Mouse (Mus musculus) G1E (cell line): ENCODE data around the gene Tmem35b.

ENCODE experiments used
- CTCF ChIP-seq: IDR thresholded peaks from 2 replicates; pipeline ENCODE4 v1.5.1; 2012; ENCODE audit warnings: low read depth, low read length, inconsistent platforms, mixed read lengths
- GATA1 ChIP-seq: IDR thresholded peaks from 2 replicates; pipeline ENCODE4 v1.6.1; 2012; ENCODE audit warnings: borderline replicate concordance, low read length, inconsistent platforms, mixed read lengths
- POLR2AphosphoS5 ChIP-seq: IDR thresholded peaks from 2 replicates; pipeline ENCODE4 v1.6.1; 2012; ENCODE audit warnings: low read depth, low read length, inconsistent platforms; ENCODE audit not compliant: insufficient replicate concordance
- TAL1 ChIP-seq: conservative IDR thresholded peaks from 2 replicates; pipeline ENCODE4 v1.6.1; 2012; ENCODE audit warnings: low read depth, low read length, inconsistent platforms, mixed read lengths

DNA sequence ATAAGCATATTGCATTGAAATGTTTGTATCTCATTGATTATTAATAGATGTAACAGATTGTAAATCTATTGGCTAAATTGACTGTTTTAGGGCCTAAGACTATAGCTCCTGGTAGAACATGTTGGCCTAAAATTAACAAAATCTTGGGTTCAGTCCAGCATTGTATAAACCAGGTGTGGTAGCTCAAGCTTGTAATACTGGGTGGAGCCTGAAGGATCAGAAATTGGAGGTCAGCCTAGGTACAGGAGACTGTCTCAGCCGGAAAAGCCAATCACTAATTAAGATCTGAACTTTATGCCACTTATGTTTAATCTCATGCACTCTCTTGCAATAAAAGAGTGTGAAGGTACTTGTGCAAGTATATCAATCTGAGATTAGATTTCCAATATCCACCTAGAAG lies 37.7 kb upstream of the Tmem35b start:
- TF ChIP-seq CTCF, result no peak
- no peak for TF ChIP-seq GATA1
- no peak for TF ChIP-seq POLR2AphosphoS5
- TF ChIP-seq TAL1, result no peak
